Mouse (Mus musculus): ENCODE data around the gene Gprc5c. TPM values are rescaled to one million over a fixed set of nuclear protein-coding genes. Genes with fewer than 3 reads are reported as not detected.
A peak's percentile ranks its signal among the peaks of the same experiment; 100 is the strongest.

Gprc5c gene
- polyA plus RNA-seq, 1 experiment from 2014 or later: 23.0 TPM

GRCm38 (mm10) chr11:114823199-114823725 lies 27.7 kb upstream of the Gprc5c start:
- H3K4me2 ChIP-seq: no peak overlapping the region; the same call in 1 of the 2 replicates
- 9% methylated on average over 11 of the region's 11 CpGs for WGBS (ENCODE audit: insufficient replicate concordance)

GRCm38 (mm10) chr11:114826686-114827085 lies 24.3 kb upstream of the Gprc5c start:
- Histone ChIP-seq H3K4me2 (no peak overlapping the region), H3K27ac (ENCODE audit: low read depth, low read length) (peak overlapping the region; percentile 59; the same call in 1 of the 2 replicates), H3K4me1 (ENCODE audit: control insufficient read depth, insufficient read depth, low read length) (peaks cover 31% of the 10 kb centered on the region), H3K9ac (ENCODE audit: low read depth, low read length) (no peak overlapping the region), H3K4me3 (ENCODE audit: low read depth, low read length) (no peak overlapping the region), H3K36me3 (ENCODE audit: control insufficient read depth, insufficient read depth, low read length) (no peaks in the 10 kb centered on the region), H3K9me3 (replicated peaks; ENCODE audit: control insufficient read depth, low read length) (no peaks in the 10 kb centered on the region), H3K27me3 (ENCODE audit: control insufficient read depth, insufficient read depth, low read length) (no peaks in the 10 kb centered on the region)
- ATAC-seq (replicated peaks; ENCODE audit: insufficient number of reproducible peaks, low FRiP score, low TSS enrichment): no peak
- WGBS (ENCODE audit: insufficient replicate concordance): 13% methylated on average over 5 of the region's 5 CpGs

More at GRCm38 (mm10) chr11:114823199-114823725, 27.7 kb upstream of the Gprc5c start:
- Histone ChIP-seq H3K4me3 (ENCODE audit: low read depth, low read length) (no peak overlapping the region), H3K9me3 (replicated peaks; ENCODE audit: control insufficient read depth, low read length) (no peaks in the 10 kb centered on the region), H3K27ac (ENCODE audit: low read depth, low read length) (peak overlapping the region; percentile 10; the same call in 1 of the 2 replicates), H3K9ac (ENCODE audit: low read depth, low read length) (peak overlapping the region; percentile 43; the same call in 1 of the 2 replicates), H3K36me3 (ENCODE audit: control insufficient read depth, insufficient read depth, low read length) (no peaks in the 10 kb centered on the region), H3K27me3 (ENCODE audit: control insufficient read depth, insufficient read depth, low read length) (no peaks in the 10 kb centered on the region), H3K4me1 (ENCODE audit: control insufficient read depth, insufficient read depth, low read length) (peaks cover 14% of the 10 kb centered on the region)
- ATAC-seq (replicated peaks; ENCODE audit: insufficient number of reproducible peaks, low FRiP score, low TSS enrichment): no peak; the same call in 1 of the 2 replicates

GRCm38 (mm10) chr11:114829499-114830432 lies 21.2 kb upstream of the Gprc5c start:
- H3K9me3 ChIP-seq (replicated peaks; ENCODE audit: control insufficient read depth, low read length): no peaks in the 10 kb centered on the region
- ATAC-seq (replicated peaks; ENCODE audit: insufficient number of reproducible peaks, low FRiP score, low TSS enrichment): peak; percentile 83
- H3K4me3 ChIP-seq (ENCODE audit: low read depth, low read length): peak overlapping the region; percentile 34
- H3K9ac ChIP-seq (ENCODE audit: low read depth, low read length): peak overlapping the region; percentile 65
- H3K4me2 ChIP-seq: peak overlapping the region; percentile 81
- no peaks in the 10 kb centered on the region for H3K36me3 ChIP-seq (ENCODE audit: control insufficient read depth, insufficient read depth, low read length)
- peak overlapping the region; percentile 97 for H3K27ac ChIP-seq (ENCODE audit: low read depth, low read length)
- WGBS (ENCODE audit: insufficient replicate concordance): 3% methylated on average over 24 of the region's 24 CpGs
- H3K4me1 ChIP-seq (ENCODE audit: control insufficient read depth, insufficient read depth, low read length): peaks cover 30% of the 10 kb centered on the region
- no peaks in the 10 kb centered on the region for H3K27me3 ChIP-seq (ENCODE audit: control insufficient read depth, insufficient read depth, low read length)

GRCm38 (mm10) chr11:114830433-114830773 lies 20.5 kb upstream of the Gprc5c start:
- WGBS (ENCODE audit: insufficient replicate concordance): 17% methylated on average over 8 of the region's 8 CpGs
- H3K9me3 ChIP-seq (replicated peaks; ENCODE audit: control insufficient read depth, low read length): no peaks in the 10 kb centered on the region
- ATAC-seq (replicated peaks; ENCODE audit: insufficient number of reproducible peaks, low FRiP score, low TSS enrichment): 0 out of 2 replicates have a peak, but pooled peaks have one; percentile 5
- peak overlapping the region; percentile 34 for H3K4me3 ChIP-seq (ENCODE audit: low read depth, low read length)
- H3K27me3 ChIP-seq (ENCODE audit: control insufficient read depth, insufficient read depth, low read length): no peaks in the 10 kb centered on the region
- peak overlapping the region; percentile 81 for H3K4me2 ChIP-seq
- H3K4me1 ChIP-seq (ENCODE audit: control insufficient read depth, insufficient read depth, low read length): peaks cover 30% of the 10 kb centered on the region
- peak overlapping the region; percentile 65 for H3K9ac ChIP-seq (ENCODE audit: low read depth, low read length)
- peak overlapping the region; percentile 97 for H3K27ac ChIP-seq (ENCODE audit: low read depth, low read length)
- H3K36me3 ChIP-seq (ENCODE audit: control insufficient read depth, insufficient read depth, low read length): no peaks in the 10 kb centered on the region

GRCm38 (mm10) chr11:114833166-114833565 lies 17.8 kb upstream of the Gprc5c start:
- no peak for ATAC-seq (replicated peaks; ENCODE audit: insufficient number of reproducible peaks, low FRiP score, low TSS enrichment)
- 38% methylated on average over 5 of the region's 5 CpGs for WGBS (ENCODE audit: insufficient replicate concordance)
- Histone ChIP-seq H3K9me3 (replicated peaks; ENCODE audit: control insufficient read depth, low read length) (no peaks in the 10 kb centered on the region), H3K36me3 (ENCODE audit: control insufficient read depth, insufficient read depth, low read length) (no peaks in the 10 kb centered on the region), H3K27me3 (ENCODE audit: control insufficient read depth, insufficient read depth, low read length) (no peaks in the 10 kb centered on the region), H3K4me2 (no peak overlapping the region), H3K27ac (ENCODE audit: low read depth, low read length) (no peak overlapping the region), H3K4me3 (ENCODE audit: low read depth, low read length) (no peak overlapping the region), H3K9ac (ENCODE audit: low read depth, low read length) (no peak overlapping the region), H3K4me1 (ENCODE audit: control insufficient read depth, insufficient read depth, low read length) (peaks cover 38% of the 10 kb centered on the region)

- H3K9me3 ChIP-seq (replicated peaks; ENCODE audit: control insufficient read depth, low read length): peaks cover 2% of the 10 kb centered on the region; the same call in 1 of the 2 replicates
- H3K4me2 ChIP-seq: peak overlapping the region; percentile 45
- H3K27me3 ChIP-seq (ENCODE audit: control insufficient read depth, insufficient read depth, low read length): no peaks in the 10 kb centered on the region
- WGBS (ENCODE audit: insufficient replicate concordance): 3% methylated on average over 8 of the region's 8 CpGs
- H3K4me3 ChIP-seq (ENCODE audit: low read depth, low read length): no peak overlapping the region
- ATAC-seq (replicated peaks; ENCODE audit: insufficient number of reproducible peaks, low FRiP score, low TSS enrichment): peak; percentile 47
- H3K36me3 ChIP-seq (ENCODE audit: control insufficient read depth, insufficient read depth, low read length): no peaks in the 10 kb centered on the region
- H3K4me1 ChIP-seq (ENCODE audit: control insufficient read depth, insufficient read depth, low read length): peaks cover 8% of the 10 kb centered on the region
- H3K27ac ChIP-seq (ENCODE audit: low read depth, low read length): peak overlapping the region; percentile 77
- H3K9ac ChIP-seq (ENCODE audit: low read depth, low read length): peak overlapping the region; percentile 60
Measured at GRCm38 (mm10) chr11:114843818-114844463, 7.0 kb upstream of the Gprc5c start.

- peaks cover 11% of the 10 kb centered on the region for H3K4me1 ChIP-seq (ENCODE audit: control insufficient read depth, insufficient read depth, low read length)
- H3K27me3 ChIP-seq (ENCODE audit: control insufficient read depth, insufficient read depth, low read length): 0 out of 2 replicates have a peak, but pooled peaks cover 2% of the 10 kb centered on the region
- H3K4me3 ChIP-seq (ENCODE audit: low read depth, low read length): no peak overlapping the region
- H3K4me2 ChIP-seq: peak overlapping the region; percentile 45; the same call in 1 of the 2 replicates
- peak overlapping the region; percentile 77 for H3K27ac ChIP-seq (ENCODE audit: low read depth, low read length)
- 65% methylated on average over 7 of the region's 7 CpGs for WGBS (ENCODE audit: insufficient replicate concordance)
- no peaks in the 10 kb centered on the region for H3K36me3 ChIP-seq (ENCODE audit: control insufficient read depth, insufficient read depth, low read length)
- peak overlapping the region; percentile 60 for H3K9ac ChIP-seq (ENCODE audit: low read depth, low read length)
- H3K9me3 ChIP-seq (replicated peaks; ENCODE audit: control insufficient read depth, low read length): peaks cover 2% of the 10 kb centered on the region; the same call in 1 of the 2 replicates
- peak; percentile 24; the same call in 1 of the 2 replicates for ATAC-seq (replicated peaks; ENCODE audit: insufficient number of reproducible peaks, low FRiP score, low TSS enrichment)
Measured at GRCm38 (mm10) chr11:114844464-114845220, 6.3 kb upstream of the Gprc5c start.

GRCm38 (mm10) chr11:114846336-114846735 lies 4.6 kb upstream of the Gprc5c start:
- no peak overlapping the region for H3K4me3 ChIP-seq (ENCODE audit: low read depth, low read length)
- H3K27me3 ChIP-seq (ENCODE audit: control insufficient read depth, insufficient read depth, low read length): 0 out of 2 replicates have a peak, but pooled peaks cover 2% of the 10 kb centered on the region
- no peak overlapping the region for H3K27ac ChIP-seq (ENCODE audit: low read depth, low read length)
- H3K9me3 ChIP-seq (replicated peaks; ENCODE audit: control insufficient read depth, low read length): no peaks in the 10 kb centered on the region; the same call in 1 of the 2 replicates
- no peak overlapping the region for H3K4me2 ChIP-seq
- no peak overlapping the region for H3K9ac ChIP-seq (ENCODE audit: low read depth, low read length)
- H3K4me1 ChIP-seq (ENCODE audit: control insufficient read depth, insufficient read depth, low read length): peaks cover 19% of the 10 kb centered on the region
- H3K36me3 ChIP-seq (ENCODE audit: control insufficient read depth, insufficient read depth, low read length): no peaks in the 10 kb centered on the region
- no peak for ATAC-seq (replicated peaks; ENCODE audit: insufficient number of reproducible peaks, low FRiP score, low TSS enrichment)
- 61% methylated on average over 4 of the region's 4 CpGs for WGBS (ENCODE audit: insufficient replicate concordance)
